Mouse (Mus musculus) erythroblast, embryonic 14.5 days (primary cell): ENCODE results near the gene Hist1h1d.
"Not testable (repeated sequence)": the region's sequence is repeated elsewhere in the genome, so short reads cannot be mapped to it uniquely, and the experiment has no call there.

Experiments used
- GATA1 ChIP-seq: IDR thresholded peaks from 2 replicates; pipeline ENCODE4 v1.6.1; 2012; ENCODE audit warnings: low read length, inconsistent platforms, mixed read lengths
- TAL1 ChIP-seq: IDR thresholded peaks from 3 replicates; pipeline ENCODE4 v1.6.1; 2012; ENCODE audit warnings: low read length, inconsistent platforms, mixed read lengths

- TF ChIP-seq TAL1, GATA1: not testable (repeated sequence)
Measured at GRCm38 (mm10) chr13:23544787-23545120, 8.3 kb upstream of the Hist1h1d start.
